Mouse (Mus musculus) CD4-positive helper T cell, adult 2 months (primary cell): ENCODE measurements around the gene Fcrl6.

Experiments used
- DNase-seq: peaks from one replicate; pipeline ENCODE4 v3.0.0-alpha.2; 2012; ENCODE audit warnings: low read depth, missing footprints, low spot score

The Fcrl6 gene

GRCm38 (mm10) chr1:172602326-172602725 lies at the start of gene Fcrl6:
Fcrl6 (minus strand) TSS chr1:172602551.
- no peak for DNase-seq

- DNase-seq = no peak
Measured at GRCm38 (mm10) chr1:172651288-172651987, 49.1 kb upstream of the Fcrl6 start.

GRCm38 (mm10) chr1:172650519-172651287 lies 48.4 kb upstream of the Fcrl6 start:
- no peak for DNase-seq

- no peak for DNase-seq
Measured at GRCm38 (mm10) chr1:172649396-172649795, 47.0 kb upstream of the Fcrl6 start.

GRCm38 (mm10) chr1:172647236-172647635 lies 44.9 kb upstream of the Fcrl6 start:
- DNase-seq = no peak

GRCm38 (mm10) chr1:172638781-172639180 lies 36.4 kb upstream of the Fcrl6 start:
- DNase-seq = no peak

GRCm38 (mm10) chr1:172637801-172638200 lies 35.5 kb upstream of the Fcrl6 start:
- no peak for DNase-seq

- no peak for DNase-seq
Measured at GRCm38 (mm10) chr1:172636266-172636665, 33.9 kb upstream of the Fcrl6 start.

- no peak for DNase-seq
Measured at GRCm38 (mm10) chr1:172635258-172635657, 32.9 kb upstream of the Fcrl6 start.

- no peak for DNase-seq
Measured at GRCm38 (mm10) chr1:172634136-172634535, 31.8 kb upstream of the Fcrl6 start.

- DNase-seq = peak; percentile 96
Measured at GRCm38 (mm10) chr1:172632451-172633326, 30.3 kb upstream of the Fcrl6 start, which contains the start of gene Dusp23. Dusp23 (minus strand) TSS chr1:172632962.

GRCm38 (mm10) chr1:172631721-172632120 lies 29.4 kb upstream of the Fcrl6 start:
- DNase-seq = no peak

- no peak for DNase-seq
Measured at GRCm38 (mm10) chr1:172629831-172630230, 27.5 kb upstream of the Fcrl6 start.

- no peak for DNase-seq
Measured at GRCm38 (mm10) chr1:172626306-172626705, 24.0 kb upstream of the Fcrl6 start.

GRCm38 (mm10) chr1:172624081-172624480 lies 21.7 kb upstream of the Fcrl6 start:
- DNase-seq = no peak

GRCm38 (mm10) chr1:172623599-172623998 lies 21.2 kb upstream of the Fcrl6 start:
- peak; percentile 21 for DNase-seq

GRCm38 (mm10) chr1:172619235-172619634 lies 16.9 kb upstream of the Fcrl6 start:
- DNase-seq = peak; percentile 48

GRCm38 (mm10) chr1:172618141-172618540 lies 15.8 kb upstream of the Fcrl6 start:
- no peak for DNase-seq

GRCm38 (mm10) chr1:172617365-172618076 lies 15.2 kb upstream of the Fcrl6 start:
- DNase-seq = no peak

- DNase-seq = no peak
Measured at GRCm38 (mm10) chr1:172616537-172617300, 14.4 kb upstream of the Fcrl6 start.
